ENCODE assay signal across 11 mouse cellular contexts in the genomic region with DNA sequence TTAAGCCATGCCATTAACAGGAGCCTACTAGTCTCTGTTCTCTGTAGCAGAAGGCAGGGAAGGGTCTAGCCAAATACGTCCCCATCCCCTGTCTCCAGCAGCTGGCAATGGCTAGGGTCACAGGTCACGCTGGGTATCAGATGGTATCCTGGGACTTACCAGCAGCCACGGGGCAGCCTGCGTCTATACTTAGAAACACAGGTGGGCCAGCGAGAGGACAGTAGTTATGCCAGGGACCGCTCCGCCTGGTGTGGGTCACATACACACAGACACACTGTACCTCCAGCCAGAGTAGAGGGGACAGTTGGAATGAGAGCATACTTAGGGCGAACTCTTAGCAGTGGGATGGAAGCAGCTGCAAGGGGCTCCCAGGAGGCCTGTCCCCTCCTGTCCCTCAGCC.
DNase-seq lines count a peak whose midpoint lies in the region; ATAC-seq and TF ChIP-seq lines count a peak whose summit lies in the region.
"Had no signal": no experiment of that assay in that cellular context is flagged by ENCODE, and none has a peak within 500 bp of the region (broad histone marks: within the 10 kb centered on the region; RNA-seq: fewer than 3 reads in every experiment).

No protein-coding gene starts in this region.

- DNase-seq in hindbrain, postnatal 0 days (ENCODE audit: low spot score): no peak
- DNase-seq in neural tube, embryonic 10.5 days (ENCODE audit: extremely low spot score, low spot score): no peak
- no peak for DNase-seq in limb, embryonic 10.5 days (ENCODE audit: low spot score)
- DNase-seq in stomach, postnatal 0 days (ENCODE audit: low spot score): no peak
- DNase-seq in spleen, postnatal 14 days (ENCODE audit: low spot score in 2 of 2): no peak
- DNase-seq: layer of hippocampus, postnatal 36 days had no signal

- H3K4me3 ChIP-seq in hindbrain, embryonic 12.5 days: no peak overlapping the region
- H3K4me3 ChIP-seq in hindbrain, postnatal 0 days (ENCODE audit: low read length): no peak overlapping the region
- H3K4me3 ChIP-seq in neural tube, embryonic 13.5 days: no peak overlapping the region
- no peak overlapping the region for H3K4me3 ChIP-seq in limb, embryonic 10.5 days
- no peak overlapping the region for H3K4me3 ChIP-seq in stomach, postnatal 0 days (ENCODE audit: low read depth, low read length)
- H3K4me3 ChIP-seq: hindbrain, embryonic 15.5 days had no signal

- no peaks in the 10 kb centered on the region for H3K9me3 ChIP-seq in hindbrain, embryonic 12.5 days (replicated peaks)
- H3K9me3 ChIP-seq in hindbrain, postnatal 0 days (ENCODE audit: low read length): no peaks in the 10 kb centered on the region
- H3K9me3 ChIP-seq in neural tube, embryonic 13.5 days: no peaks in the 10 kb centered on the region
- H3K9me3 ChIP-seq in limb, embryonic 10.5 days (replicated peaks): no peaks in the 10 kb centered on the region
- no peaks in the 10 kb centered on the region for H3K9me3 ChIP-seq in stomach, postnatal 0 days (ENCODE audit: control insufficient read depth, low read length)
- H3K9me3 ChIP-seq: hindbrain, embryonic 15.5 days had no signal

- WGBS in hindbrain, embryonic 12.5 days: 76% methylated on average over 8 of the region's 8 CpGs
- 72% methylated on average over 8 of the region's 8 CpGs for WGBS in hindbrain, postnatal 0 days
- 65% methylated on average over 8 of the region's 8 CpGs for WGBS in neural tube, embryonic 13.5 days
- WGBS in limb, embryonic 10.5 days: 75% methylated on average over 8 of the region's 8 CpGs
- 86% methylated on average over 8 of the region's 8 CpGs for WGBS in stomach, postnatal 0 days

- H3K36me3 ChIP-seq in hindbrain, embryonic 12.5 days: no peaks in the 10 kb centered on the region
- H3K36me3 ChIP-seq in hindbrain, postnatal 0 days (ENCODE audit: insufficient read depth, low read length): no peaks in the 10 kb centered on the region
- H3K36me3 ChIP-seq in neural tube, embryonic 13.5 days: no peaks in the 10 kb centered on the region
- H3K36me3 ChIP-seq in limb, embryonic 10.5 days: no peaks in the 10 kb centered on the region
- H3K36me3 ChIP-seq in stomach, postnatal 0 days (ENCODE audit: control insufficient read depth, insufficient read depth, low read length): no peaks in the 10 kb centered on the region
- H3K36me3 ChIP-seq: hindbrain, embryonic 15.5 days had no signal

- no peak for TF ChIP-seq CTCF in hindbrain, postnatal 0 days (IDR thresholded peaks at IDR 0.05; ENCODE audit: low read depth)
- no peak for TF ChIP-seq CTCF in stomach, postnatal 0 days (IDR thresholded peaks at IDR 0.05; ENCODE audit: low read depth)

- H3K9ac ChIP-seq in hindbrain, embryonic 12.5 days: no peak overlapping the region
- H3K9ac ChIP-seq in hindbrain, postnatal 0 days (replicated peaks; ENCODE audit: low read length): no peak overlapping the region
- no peak overlapping the region for H3K9ac ChIP-seq in neural tube, embryonic 13.5 days
- no peak overlapping the region for H3K9ac ChIP-seq in stomach, postnatal 0 days (ENCODE audit: low read length)
- H3K9ac ChIP-seq: hindbrain, embryonic 15.5 days had no signal

- peaks cover 40% of the 10 kb centered on the region for H3K4me1 ChIP-seq in hindbrain, embryonic 12.5 days
- H3K4me1 ChIP-seq in hindbrain, postnatal 0 days (ENCODE audit: insufficient read depth, low read length): peaks cover 5% of the 10 kb centered on the region; the same call in 1 of the 2 replicates
- peaks cover 64% of the 10 kb centered on the region for H3K4me1 ChIP-seq in neural tube, embryonic 13.5 days (replicated peaks)
- peaks cover 43% of the 10 kb centered on the region for H3K4me1 ChIP-seq in limb, embryonic 10.5 days
- no peaks in the 10 kb centered on the region for H3K4me1 ChIP-seq in stomach, postnatal 0 days (replicated peaks; ENCODE audit: control insufficient read depth, insufficient read depth)

- TF ChIP-seq EP300 in stomach, postnatal 0 days (optimal IDR thresholded peaks at IDR 0.05): no peak

- peak overlapping the region; percentile 18 for H3K27ac ChIP-seq in hindbrain, embryonic 12.5 days
- H3K27ac ChIP-seq in hindbrain, postnatal 0 days: no peak overlapping the region
- peak overlapping the region; percentile 25; the same call in 1 of the 2 replicates for H3K27ac ChIP-seq in neural tube, embryonic 13.5 days (replicated peaks)
- H3K27ac ChIP-seq in limb, embryonic 10.5 days: peak overlapping the region; percentile 76
- peak overlapping the region; percentile 61 for H3K27ac ChIP-seq in stomach, postnatal 0 days (replicated peaks)
- H3K27ac ChIP-seq: hindbrain, embryonic 15.5 days had no signal

- peak; percentile 43; the same call in 1 of the 2 replicates for ATAC-seq in hindbrain, embryonic 12.5 days (ENCODE audit: low FRiP score)
- ATAC-seq in hindbrain, postnatal 0 days: no peak
- peak; percentile 19; the same call in 1 of the 2 replicates for ATAC-seq in neural tube, embryonic 13.5 days (ENCODE audit: low read depth)
- no peak; the same call in 1 of the 2 replicates for ATAC-seq in stomach, postnatal 0 days (ENCODE audit: low FRiP score, low TSS enrichment)
- ATAC-seq in erythroblast, adult 5-6 weeks (replicated peaks; ENCODE audit: low FRiP score, poor library complexity, severe bottlenecking): no peak
- ATAC-seq: midbrain, embryonic 16.5 days had no signal

- H3K4me2 ChIP-seq in hindbrain, embryonic 12.5 days (replicated peaks): no peak overlapping the region
- H3K4me2 ChIP-seq in hindbrain, postnatal 0 days (ENCODE audit: low read depth, low read length): no peak overlapping the region
- H3K4me2 ChIP-seq in neural tube, embryonic 13.5 days: no peak overlapping the region
- no peak overlapping the region for H3K4me2 ChIP-seq in stomach, postnatal 0 days (replicated peaks; ENCODE audit: low read depth)
- H3K4me2 ChIP-seq: hindbrain, embryonic 15.5 days had no signal

- no peaks in the 10 kb centered on the region for H3K27me3 ChIP-seq in hindbrain, embryonic 12.5 days
- no peaks in the 10 kb centered on the region for H3K27me3 ChIP-seq in hindbrain, postnatal 0 days (ENCODE audit: insufficient read depth, low read length)
- no peaks in the 10 kb centered on the region for H3K27me3 ChIP-seq in neural tube, embryonic 13.5 days
- no peaks in the 10 kb centered on the region for H3K27me3 ChIP-seq in limb, embryonic 10.5 days (ENCODE audit: low read depth, poor library complexity, severe bottlenecking)
- no peaks in the 10 kb centered on the region for H3K27me3 ChIP-seq in stomach, postnatal 0 days (ENCODE audit: control insufficient read depth, insufficient read depth, low read length)
- H3K27me3 ChIP-seq: hindbrain, embryonic 15.5 days had no signal

Comparison
In these comparisons a context has a peak if more than half of its experiments do, and no peak if none do; other contexts are left out.
1. ATAC-seq: peak in hindbrain, embryonic 12.5 days (single experiment) and neural tube, embryonic 13.5 days (single experiment); none in hindbrain, postnatal 0 days (single experiment), stomach, postnatal 0 days (single experiment) and erythroblast, adult 5-6 weeks (single experiment).